Mouse (Mus musculus) stomach, postnatal 0 days (tissue): ENCODE data around the gene Smg1. TPM values are rescaled to one million over a fixed set of nuclear protein-coding genes. Genes with fewer than 3 reads are reported as not detected.

ENCODE experiments used
- ATAC-seq: fragments of 200-750 bp; cut with Nextera tagmentation; 2 replicates; pipeline ENCODE4 v1.8.0; 2017; ENCODE audit not compliant: low FRiP score, low TSS enrichment
- DNase-seq: peaks from one replicate; pipeline ENCODE4 v3.0.0-alpha.2; 2016; ENCODE audit warnings: low spot score
- H3K27ac ChIP-seq: fragments of 300-500 bp; sonication (generic); replicated peaks from 2 replicates; pipeline ENCODE4 v1.5.1; 2014; ENCODE audit warnings: mild to moderate bottlenecking, control low read depth
- H3K27me3 ChIP-seq: fragments of 300-500 bp; sonication (generic); 2 replicates; pipeline ENCODE4 v1.6.1; 2014; ENCODE audit warnings: low read length; ENCODE audit not compliant: control insufficient read depth, insufficient read depth
- H3K36me3 ChIP-seq: fragments of 300-500 bp; sonication (generic); 2 replicates; pipeline ENCODE4 v1.6.1; 2014; ENCODE audit warnings: low read length, mixed read lengths; ENCODE audit not compliant: control insufficient read depth, insufficient read depth
- H3K4me1 ChIP-seq: fragments of 300-500 bp; sonication (generic); replicated peaks from 2 replicates; pipeline ENCODE4 v1.6.1; 2014; ENCODE audit warnings: antibody characterized with exemption; ENCODE audit not compliant: control insufficient read depth, insufficient read depth
- H3K4me2 ChIP-seq: fragments of 300-500 bp; sonication (generic); replicated peaks from 2 replicates; pipeline ENCODE4 v1.6.1; 2014; ENCODE audit warnings: low read depth, mild to moderate bottlenecking, control low read depth, moderate library complexity
- H3K4me3 ChIP-seq: fragments of 300-500 bp; sonication (generic); 2 replicates; pipeline ENCODE4 v1.5.1; 2014; ENCODE audit warnings: low read depth, low read length, control low read depth
- H3K9ac ChIP-seq: fragments of 300-500 bp; sonication (generic); 2 replicates; pipeline ENCODE4 v1.6.1; 2014; ENCODE audit warnings: mild to moderate bottlenecking, low read length, control low read depth, mixed read lengths
- H3K9me3 ChIP-seq: fragments of 300-500 bp; sonication (generic); 2 replicates; pipeline ENCODE4 v1.6.1; 2016; ENCODE audit warnings: low read length; ENCODE audit not compliant: control insufficient read depth
- CTCF ChIP-seq: IDR thresholded peaks from 2 replicates; pipeline ENCODE4 v1.5.1; 2016; ENCODE audit warnings: antibody characterized with exemption, low read depth, mild to moderate bottlenecking, moderate library complexity
- EP300 ChIP-seq: optimal IDR thresholded peaks from 2 replicates; pipeline ENCODE3; 2016; ENCODE audit warnings: antibody characterized with exemption
- WGBS: fragments of 180-500 bp; shearing (Covaris S2); extraction: QIAGEN DNeasy Blood & Tissue Kit; methylation state at CpG from one replicate; pipeline ENCODE4 v1.1.7; 2014; 5-methylcytosine and 5-hydroxymethylcytosine counted together
- polyA plus RNA-seq: library from polyadenylated mRNA; unstranded; fragments of >200 nt; fragmentation: Nextera tagmentation; extraction: Ambion mirVana; gene quantifications from 2 replicates; pipeline ENCODE4 v1.2.1, GENCODE M21; 2015

Smg1 gene
- polyA plus RNA-seq, 1 experiment from 2014 or later, result 8.5 TPM

GRCm38 (mm10) chr7:118275265-118275664, 31.8 kb upstream of the Smg1 start:
- DNase-seq (no peak), ATAC-seq (peak; percentile 55)
- H3K4me3 ChIP-seq, result no peak overlapping the region
- WGBS, result 77% methylated on average over 6 of the region's 6 CpGs
- no peaks in the 10 kb centered on the region for H3K27me3 ChIP-seq
- TF ChIP-seq CTCF (peak; percentile 35), EP300 (no peak)
- no peak overlapping the region for H3K4me2 ChIP-seq
- no peaks in the 10 kb centered on the region for H3K9me3 ChIP-seq
- no peaks in the 10 kb centered on the region for H3K36me3 ChIP-seq
- no peaks in the 10 kb centered on the region for H3K4me1 ChIP-seq
- H3K27ac ChIP-seq, result no peak overlapping the region
- H3K9ac ChIP-seq, result no peak overlapping the region

- DNase-seq (no peak), ATAC-seq (no peak)
- Histone ChIP-seq H3K9ac (no peak overlapping the region), H3K4me3 (no peak overlapping the region), H3K36me3 (no peaks in the 10 kb centered on the region), H3K4me2 (no peak overlapping the region), H3K9me3 (no peaks in the 10 kb centered on the region), H3K27ac (no peak overlapping the region), H3K4me1 (no peaks in the 10 kb centered on the region), H3K27me3 (no peaks in the 10 kb centered on the region)
- TF ChIP-seq EP300 (no peak), CTCF (no peak)
- WGBS, result 88% methylated on average over 5 of the region's 5 CpGs
Observed at GRCm38 (mm10) chr7:118274851-118275250, 31.4 kb upstream of the Smg1 start.

- no peak overlapping the region for H3K4me2 ChIP-seq
- no peak for ATAC-seq
- H3K9me3 ChIP-seq, result no peaks in the 10 kb centered on the region
- H3K4me3 ChIP-seq, result no peak overlapping the region
- 86% methylated on average over 7 of the region's 7 CpGs for WGBS
- H3K36me3 ChIP-seq, result no peaks in the 10 kb centered on the region
- H3K9ac ChIP-seq, result no peak overlapping the region
- H3K27me3 ChIP-seq, result no peaks in the 10 kb centered on the region
- TF ChIP-seq EP300 (no peak), CTCF (no peak)
- H3K4me1 ChIP-seq, result no peaks in the 10 kb centered on the region
- H3K27ac ChIP-seq, result no peak overlapping the region
- no peak for DNase-seq
Observed at GRCm38 (mm10) chr7:118274169-118274568, 30.7 kb upstream of the Smg1 start.

- no peaks in the 10 kb centered on the region for H3K27me3 ChIP-seq
- 81% methylated on average over 6 of the region's 6 CpGs for WGBS
- no peak overlapping the region for H3K4me2 ChIP-seq
- no peak overlapping the region for H3K4me3 ChIP-seq
- no peak for ATAC-seq
- DNase-seq, result no peak
- H3K36me3 ChIP-seq, result no peaks in the 10 kb centered on the region
- H3K9ac ChIP-seq, result no peak overlapping the region
- H3K27ac ChIP-seq, result no peak overlapping the region
- H3K9me3 ChIP-seq, result no peaks in the 10 kb centered on the region
- TF ChIP-seq EP300 (no peak), CTCF (no peak)
- no peaks in the 10 kb centered on the region for H3K4me1 ChIP-seq
Observed at GRCm38 (mm10) chr7:118266099-118266498, 22.6 kb upstream of the Smg1 start.

- no peak overlapping the region for H3K27ac ChIP-seq
- no peaks in the 10 kb centered on the region for H3K9me3 ChIP-seq
- H3K4me1 ChIP-seq, result no peaks in the 10 kb centered on the region
- no peak for TF ChIP-seq EP300
- no peak for TF ChIP-seq CTCF
- ATAC-seq (no peak), DNase-seq (no peak)
- H3K9ac ChIP-seq, result no peak overlapping the region
- H3K4me3 ChIP-seq, result no peak overlapping the region
- no peaks in the 10 kb centered on the region for H3K27me3 ChIP-seq
- 63% methylated on average over 1 of the region's 1 CpGs for WGBS
- no peak overlapping the region for H3K4me2 ChIP-seq
- no peaks in the 10 kb centered on the region for H3K36me3 ChIP-seq
Observed at GRCm38 (mm10) chr7:118263606-118264005, 20.1 kb upstream of the Smg1 start.

GRCm38 (mm10) chr7:118262409-118262808, 18.9 kb upstream of the Smg1 start:
- ATAC-seq, result peak; percentile 53; the same call in 1 of the 2 replicates
- Histone ChIP-seq H3K27me3 (no peaks in the 10 kb centered on the region), H3K4me1 (no peaks in the 10 kb centered on the region), H3K36me3 (no peaks in the 10 kb centered on the region), H3K9me3 (no peaks in the 10 kb centered on the region), H3K4me3 (no peak overlapping the region), H3K4me2 (no peak overlapping the region), H3K9ac (no peak overlapping the region), H3K27ac (no peak overlapping the region)
- WGBS, result 48% methylated on average over 5 of the region's 5 CpGs
- no peak for DNase-seq
- TF ChIP-seq EP300, result no peak
- TF ChIP-seq CTCF, result no peak
